Mouse (Mus musculus) ovary, postnatal 36 days (tissue): ENCODE results near the gene Tmem229b.
"Not testable (repeated sequence)": the region's sequence is repeated elsewhere in the genome, so short reads cannot be mapped to it uniquely, and the experiment has no call there.

Source experiments
- DNase-seq: peaks from one replicate; pipeline ENCODE4 v3.0.0; 2022; ENCODE audit warnings: low spot score, mixed read lengths

Gene Tmem229b

GRCm38 (mm10) chr12:79006076-79006475 is 1.4 kb downstream of the Tmem229b start:
- DNase-seq, result no peak

GRCm38 (mm10) chr12:79005456-79005855 is 2.0 kb downstream of the Tmem229b start:
- DNase-seq, result no peak

- DNase-seq, result no peak
These were observed 4.4 kb downstream of the Tmem229b start for GRCm38 (mm10) chr12:79002978-79003377.

- no peak for DNase-seq
These were observed 5.0 kb downstream of the Tmem229b start for GRCm38 (mm10) chr12:79002406-79002805.

GRCm38 (mm10) chr12:78996711-78997110 is 10.7 kb downstream of the Tmem229b start:
- DNase-seq, result no peak

GRCm38 (mm10) chr12:78996271-78996670 is 11.2 kb downstream of the Tmem229b start:
- no peak for DNase-seq

GRCm38 (mm10) chr12:78987581-78988081 is 19.8 kb downstream of the Tmem229b start:
- DNase-seq, result peak; percentile 29

GRCm38 (mm10) chr12:78984035-78984432 is 23.4 kb downstream of the Tmem229b start:
- peak; percentile 53 for DNase-seq

GRCm38 (mm10) chr12:78983296-78984034 is 24.0 kb downstream of the Tmem229b start:
- DNase-seq, result no peak

GRCm38 (mm10) chr12:78981938-78982825 is 25.2 kb downstream of the Tmem229b start:
- DNase-seq, result no peak

- DNase-seq, result no peak
These were observed 26.3 kb downstream of the Tmem229b start for GRCm38 (mm10) chr12:78981131-78981530.

- DNase-seq, result no peak
These were observed 26.7 kb downstream of the Tmem229b start for GRCm38 (mm10) chr12:78980683-78981091.

- DNase-seq, result no peak
These were observed 29.9 kb downstream of the Tmem229b start for GRCm38 (mm10) chr12:78977552-78977951.

GRCm38 (mm10) chr12:78977078-78977477 is 30.3 kb downstream of the Tmem229b start:
- no peak for DNase-seq

- no peak for DNase-seq
These were observed 31.6 kb downstream of the Tmem229b start for GRCm38 (mm10) chr12:78975836-78976235.

- no peak for DNase-seq
These were observed 32.7 kb downstream of the Tmem229b start for GRCm38 (mm10) chr12:78974767-78975166.

GRCm38 (mm10) chr12:78973779-78974178 is 33.6 kb downstream of the Tmem229b start:
- no peak for DNase-seq

- DNase-seq, result peak; percentile 45
These were observed 35.8 kb downstream of the Tmem229b start for GRCm38 (mm10) chr12:78971649-78972048.

GRCm38 (mm10) chr12:78970725-78971124 is 36.7 kb downstream of the Tmem229b start:
- no peak for DNase-seq

- DNase-seq, result not testable (repeated sequence)
These were observed 42.9 kb downstream of the Tmem229b start for GRCm38 (mm10) chr12:78964496-78964895.

- DNase-seq, result no peak
These were observed 51.0 kb downstream of the Tmem229b start for GRCm38 (mm10) chr12:78956405-78956804.

GRCm38 (mm10) chr12:78952484-78952883 is 54.9 kb downstream of the Tmem229b start:
- DNase-seq, result no peak

GRCm38 (mm10) chr12:78952053-78952452 is 55.4 kb downstream of the Tmem229b start:
- no peak for DNase-seq
